Mouse (Mus musculus) C2C12 (cell line): ENCODE measurements around the gene Cog1.

Experiments used
- CEBPB ChIP-seq: IDR thresholded peaks from one replicate; pipeline ENCODE4 v1.6.1; 2011; ENCODE audit warnings: low read depth, mild to moderate bottlenecking, control low read depth, moderate library complexity
- CTCF ChIP-seq: IDR thresholded peaks from one replicate; pipeline ENCODE4 v1.5.1; 2011; ENCODE audit not compliant: control insufficient read depth, insufficient read depth, insufficient read length
- FOSL1 ChIP-seq: IDR thresholded peaks from one replicate; pipeline ENCODE4 v1.8.0; 2011; ENCODE audit warnings: mild to moderate bottlenecking, low read length; ENCODE audit not compliant: poor library complexity, insufficient read depth, severe bottlenecking
- MAX ChIP-seq: IDR thresholded peaks from one replicate; pipeline ENCODE4 v1.6.1; 2011; ENCODE audit warnings: mild to moderate bottlenecking, control low read depth
- MYOD1 ChIP-seq: IDR thresholded peaks from one replicate; pipeline ENCODE4 v1.6.1; 2011; ENCODE audit warnings: low read depth; ENCODE audit not compliant: control insufficient read depth, insufficient read length
- MYOG ChIP-seq: IDR thresholded peaks from one replicate; pipeline ENCODE4 v1.6.1; 2011; ENCODE audit not compliant: control insufficient read depth, insufficient read length; ENCODE audit errors: extremely low read depth
- USF1 ChIP-seq: IDR thresholded peaks from one replicate; pipeline ENCODE4 v1.6.1; 2011; ENCODE audit warnings: low read depth, mild to moderate bottlenecking, control low read depth, moderate library complexity

DNA sequence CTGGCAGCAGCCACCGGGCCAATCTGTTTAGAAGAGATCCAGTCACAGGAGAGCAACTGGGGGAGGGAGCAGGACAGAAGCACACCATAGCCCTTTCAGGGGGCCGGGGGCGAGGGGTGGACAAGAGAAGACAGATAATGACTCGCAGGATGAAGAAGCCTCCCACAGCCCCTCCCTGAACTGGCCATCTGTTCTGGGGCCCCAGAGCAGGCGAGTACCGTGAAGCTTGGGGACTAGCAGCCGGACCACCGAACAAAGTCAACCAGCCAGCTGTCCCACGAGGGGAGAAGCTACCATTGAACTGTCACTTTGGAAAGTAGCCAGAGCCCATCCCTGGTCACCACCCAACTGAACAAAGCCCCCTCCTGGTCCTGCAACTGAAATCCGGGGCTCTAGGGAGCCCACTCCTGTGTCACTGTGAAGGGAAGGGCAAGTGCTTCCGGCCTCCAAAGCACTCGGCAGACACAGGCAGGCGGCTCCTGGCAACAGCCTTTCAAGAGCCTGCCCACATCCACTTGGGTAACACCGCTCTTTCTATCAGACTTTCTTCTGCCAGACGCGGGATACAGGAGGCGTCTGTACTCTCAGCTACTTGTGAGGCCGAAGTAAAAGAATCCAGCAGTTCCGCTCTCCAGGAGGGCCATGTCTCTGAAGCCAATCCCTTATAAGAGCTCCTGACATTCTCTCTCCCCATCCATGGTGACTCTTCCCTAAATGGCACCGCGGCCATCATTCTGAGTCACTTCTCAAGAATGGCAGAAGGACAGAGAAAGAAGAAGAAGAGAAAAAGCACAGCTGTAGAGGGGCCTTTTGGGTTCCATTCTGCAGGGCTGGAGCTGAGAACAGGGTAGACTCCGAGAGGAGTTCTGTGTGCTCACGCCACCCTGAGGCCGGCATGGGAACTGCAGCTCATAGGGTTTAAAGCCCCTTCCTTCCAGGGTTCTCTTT is 37.0 kb upstream of the Cog1 start:
- no peak for TF ChIP-seq USF1
- TF ChIP-seq CTCF = peak; percentile 58
- TF ChIP-seq MAX = no peak
- no peak for TF ChIP-seq MYOG
- TF ChIP-seq FOSL1 = no peak
- TF ChIP-seq CEBPB = no peak
- no peak for TF ChIP-seq MYOD1
